Mouse (Mus musculus) spleen, postnatal 4 days (tissue): ENCODE results near the gene Mtr.

ENCODE experiments used
- DNase-seq, 2 experiments: peaks; one replicate each; pipeline ENCODE4 v3.0.0; 2022; ENCODE audit warnings: low spot score in 2 of 2

Gene Mtr

GRCm38 (mm10) chr13:12257391-12258380 is at the start of gene Mtr:
Gene Mtr (minus strand): TSS chr13:12258113.
- peak; percentile 95 to 96 for DNase-seq

- no peak for DNase-seq
These were observed 49.4 kb upstream of the Mtr start for GRCm38 (mm10) chr13:12307286-12307685.

- no peak for DNase-seq
These were observed 47.6 kb upstream of the Mtr start for GRCm38 (mm10) chr13:12305540-12305939.

GRCm38 (mm10) chr13:12304991-12305390 is 47.1 kb upstream of the Mtr start:
- DNase-seq: no peak

GRCm38 (mm10) chr13:12297777-12298176 is 39.9 kb upstream of the Mtr start:
- no peak for DNase-seq

GRCm38 (mm10) chr13:12296701-12297100 is 38.8 kb upstream of the Mtr start:
- DNase-seq: no peak

- DNase-seq: no peak
These were observed 35.9 kb upstream of the Mtr start for GRCm38 (mm10) chr13:12293810-12294209.

GRCm38 (mm10) chr13:12290700-12291099 is 32.8 kb upstream of the Mtr start:
- DNase-seq: no peak

- DNase-seq: no peak
These were observed 26.6 kb upstream of the Mtr start for GRCm38 (mm10) chr13:12284528-12284927.

GRCm38 (mm10) chr13:12283826-12284225 is 25.9 kb upstream of the Mtr start:
- DNase-seq: no peak

GRCm38 (mm10) chr13:12274721-12275120 is 16.8 kb upstream of the Mtr start:
- DNase-seq: no peak

GRCm38 (mm10) chr13:12274220-12274619 is 16.3 kb upstream of the Mtr start:
- no peak for DNase-seq

- DNase-seq: no peak
These were observed 15.0 kb upstream of the Mtr start for GRCm38 (mm10) chr13:12272953-12273352.

- no peak for DNase-seq
These were observed 10.1 kb upstream of the Mtr start for GRCm38 (mm10) chr13:12267971-12268370.

- no peak for DNase-seq
These were observed 9.2 kb upstream of the Mtr start for GRCm38 (mm10) chr13:12267097-12267496.

GRCm38 (mm10) chr13:12263996-12264395 is 6.1 kb upstream of the Mtr start:
- DNase-seq: no peak

- DNase-seq: no peak
These were observed 3.6 kb upstream of the Mtr start for GRCm38 (mm10) chr13:12261505-12261904.

GRCm38 (mm10) chr13:12256871-12257390 is 982 bp downstream of the Mtr start:
- no peak for DNase-seq

GRCm38 (mm10) chr13:12255911-12256705 is 1.8 kb downstream of the Mtr start:
- DNase-seq: no peak

GRCm38 (mm10) chr13:12250496-12250895 is 7.4 kb downstream of the Mtr start:
- DNase-seq: no peak

- DNase-seq: no peak
These were observed 8.6 kb downstream of the Mtr start for GRCm38 (mm10) chr13:12249195-12249898.

GRCm38 (mm10) chr13:12245938-12246337 is 12.0 kb downstream of the Mtr start:
- no peak for DNase-seq
